Mouse (Mus musculus): ENCODE measurements around the gene Nek6. TPM values are rescaled to one million over a fixed set of nuclear protein-coding genes. Genes with fewer than 3 reads are reported as not detected.

Nek6 gene
- polyA plus RNA-seq, 1 experiment from 2014 or later: 74.6 TPM

DNA sequence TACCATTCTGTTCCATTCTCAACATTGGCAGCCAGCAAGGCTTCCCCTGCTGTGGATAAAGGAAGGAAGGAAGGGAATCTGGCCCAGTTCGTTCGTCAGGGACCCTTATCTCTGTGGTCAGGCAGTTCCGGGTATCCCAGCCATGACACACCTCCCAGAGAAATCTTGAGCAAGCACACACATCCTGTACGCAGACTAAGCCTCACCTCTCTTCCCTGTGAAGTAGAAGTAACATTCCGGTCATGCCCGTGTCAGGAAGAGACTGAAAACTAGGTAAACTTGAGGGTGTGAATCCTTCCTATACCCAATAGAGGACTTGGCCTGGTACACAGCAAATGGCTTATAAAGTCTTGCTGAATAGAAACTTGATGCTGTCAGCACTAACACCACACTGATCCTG lies 21.9 kb downstream of the Nek6 start:
- 81% methylated on average over 6 of the region's 6 CpGs for WGBS
- peaks cover 56% of the 10 kb centered on the region for H3K4me1 ChIP-seq
- no peak overlapping the region for H3K4me2 ChIP-seq (replicated peaks)
- no peaks in the 10 kb centered on the region for H3K9me3 ChIP-seq
- no peaks in the 10 kb centered on the region for H3K36me3 ChIP-seq
- no peak overlapping the region for H3K4me3 ChIP-seq
- H3K27ac ChIP-seq: no peak overlapping the region
- no peak overlapping the region for H3K9ac ChIP-seq
- no peaks in the 10 kb centered on the region for H3K27me3 ChIP-seq (replicated peaks)
- no peak for ATAC-seq (ENCODE audit: low FRiP score, low read depth)

DNA sequence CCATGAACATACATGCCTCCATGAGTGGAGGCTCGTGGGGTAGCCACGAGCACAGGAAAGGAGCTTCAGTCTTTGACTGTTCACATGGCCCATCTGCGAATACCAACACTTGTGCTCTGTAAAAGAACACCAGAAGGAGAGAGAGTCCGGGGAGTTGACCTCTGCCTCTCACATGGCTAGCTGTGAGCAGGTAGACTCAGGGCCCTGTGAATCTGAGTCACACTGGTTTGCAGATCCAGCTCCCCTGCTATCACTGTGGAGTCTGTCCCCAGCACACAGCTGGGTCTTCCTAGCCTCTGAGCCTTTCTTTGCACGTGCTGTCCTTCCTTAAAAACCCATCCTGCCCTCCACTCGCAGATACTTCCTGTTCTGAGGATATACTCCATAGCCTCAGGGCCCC lies 22.3 kb downstream of the Nek6 start:
- Histone ChIP-seq H3K4me3 (no peak overlapping the region), H3K9ac (no peak overlapping the region), H3K27ac (no peak overlapping the region), H3K27me3 (replicated peaks) (no peaks in the 10 kb centered on the region), H3K4me1 (peaks cover 59% of the 10 kb centered on the region), H3K9me3 (no peaks in the 10 kb centered on the region), H3K36me3 (no peaks in the 10 kb centered on the region), H3K4me2 (replicated peaks) (no peak overlapping the region)
- 70% methylated on average over 6 of the region's 6 CpGs for WGBS
- ATAC-seq (ENCODE audit: low FRiP score, low read depth): no peak

DNA sequence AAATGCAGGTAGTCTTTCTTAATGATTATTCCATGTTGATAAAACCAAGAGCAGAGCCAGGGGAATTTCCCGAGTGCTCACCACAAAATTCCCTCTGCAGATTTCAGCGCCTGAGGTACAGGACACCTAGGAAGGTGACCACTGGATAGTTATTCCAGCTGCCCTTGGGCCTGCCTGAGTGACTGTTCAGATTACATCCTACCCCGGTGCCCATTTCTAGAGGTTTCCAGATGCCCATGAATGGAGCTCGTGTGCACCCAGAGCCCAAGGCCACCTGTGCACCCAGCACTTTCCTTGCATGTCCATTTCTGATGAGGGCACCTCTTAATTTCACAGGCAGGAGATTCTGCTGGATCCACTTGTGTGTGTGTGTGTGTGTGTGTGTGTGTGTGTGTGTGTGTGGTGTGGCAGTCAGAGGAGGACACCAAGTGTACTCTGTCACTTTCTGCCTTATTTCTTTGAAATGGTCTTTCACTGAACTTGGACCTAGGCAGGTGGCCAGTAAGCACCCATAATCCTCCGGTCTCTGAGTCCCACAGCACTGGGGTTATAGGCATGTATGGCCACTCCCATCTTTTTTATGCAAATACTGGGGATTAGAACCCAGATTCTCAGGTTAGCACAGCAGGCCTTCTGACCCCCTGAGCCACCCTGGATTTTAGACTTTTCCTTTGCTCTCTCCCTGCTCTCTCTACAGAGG lies 22.9 kb downstream of the Nek6 start:
- 83% methylated on average over 5 of the region's 5 CpGs for WGBS
- no peak for ATAC-seq (ENCODE audit: low FRiP score, low read depth)
- H3K4me2 ChIP-seq (replicated peaks): no peak overlapping the region
- H3K4me3 ChIP-seq: no peak overlapping the region
- H3K9ac ChIP-seq: no peak overlapping the region
- H3K4me1 ChIP-seq: peaks cover 61% of the 10 kb centered on the region
- H3K27me3 ChIP-seq (replicated peaks): no peaks in the 10 kb centered on the region
- H3K27ac ChIP-seq: no peak overlapping the region
- H3K36me3 ChIP-seq: no peaks in the 10 kb centered on the region
- H3K9me3 ChIP-seq: no peaks in the 10 kb centered on the region

DNA sequence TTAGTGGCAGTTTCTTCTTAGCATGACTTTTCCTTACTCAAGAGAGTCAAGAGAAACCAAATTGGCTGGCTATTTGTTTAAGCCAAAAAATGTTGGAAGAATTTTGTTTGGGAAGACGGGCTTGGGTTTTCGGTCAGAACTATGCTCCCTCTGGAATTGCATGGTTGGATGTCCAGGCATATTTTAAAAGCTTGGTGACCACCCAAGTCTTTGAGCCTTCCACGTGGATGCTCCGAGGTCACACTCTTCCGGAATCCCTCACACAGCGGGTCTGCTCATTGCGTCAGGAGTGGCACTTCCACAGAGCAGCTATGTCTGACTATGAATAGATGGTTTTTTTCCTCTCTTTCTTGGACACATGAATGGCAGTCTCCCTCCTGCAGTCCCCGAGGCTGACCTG lies 23.6 kb downstream of the Nek6 start:
- ATAC-seq (ENCODE audit: low FRiP score, low read depth): no peak
- Histone ChIP-seq H3K9ac (no peak overlapping the region), H3K27ac (no peak overlapping the region), H3K27me3 (replicated peaks) (no peaks in the 10 kb centered on the region), H3K4me3 (no peak overlapping the region), H3K4me1 (peaks cover 63% of the 10 kb centered on the region), H3K36me3 (no peaks in the 10 kb centered on the region), H3K4me2 (replicated peaks) (no peak overlapping the region), H3K9me3 (no peaks in the 10 kb centered on the region)
- 49% methylated on average over 8 of the region's 8 CpGs for WGBS

DNA sequence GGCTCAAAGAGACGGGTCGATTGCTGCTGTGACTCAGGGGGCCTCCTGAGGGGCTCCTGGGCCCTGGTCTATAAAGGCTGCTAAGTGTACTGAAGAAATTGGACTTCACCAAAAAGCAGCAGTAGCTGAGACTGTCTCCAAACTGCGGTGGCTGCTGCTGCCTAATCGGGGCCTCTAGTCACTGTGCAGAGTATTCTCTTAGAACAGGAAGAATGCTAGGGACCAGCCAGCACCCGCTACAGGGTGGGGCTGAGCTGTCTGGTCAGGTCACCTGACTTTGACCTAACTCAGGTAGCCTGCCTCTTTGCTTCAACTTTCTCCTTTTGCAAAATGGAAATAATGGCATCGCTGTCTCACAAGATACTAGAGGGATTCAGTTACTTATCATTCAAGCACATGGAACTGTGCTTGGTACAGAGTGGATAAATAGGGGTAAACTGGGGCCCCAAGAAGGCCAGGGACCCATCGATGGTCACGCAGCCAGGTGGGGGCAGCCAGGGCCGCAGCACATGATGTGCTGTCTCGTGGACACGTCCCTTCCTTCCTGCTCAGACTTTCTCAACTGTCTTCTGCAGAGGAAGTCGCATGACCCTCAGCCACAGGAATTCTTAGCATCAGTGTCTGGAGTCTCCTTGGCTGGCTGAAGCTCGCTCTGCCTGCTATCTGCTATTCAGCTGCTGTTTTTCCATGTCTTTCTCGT lies 24.2 kb downstream of the Nek6 start:
- no peaks in the 10 kb centered on the region for H3K9me3 ChIP-seq
- H3K27ac ChIP-seq: no peak overlapping the region
- no peak overlapping the region for H3K9ac ChIP-seq
- WGBS: 67% methylated on average over 14 of the region's 14 CpGs
- peaks cover 59% of the 10 kb centered on the region for H3K4me1 ChIP-seq
- H3K27me3 ChIP-seq (replicated peaks): no peaks in the 10 kb centered on the region
- H3K36me3 ChIP-seq: no peaks in the 10 kb centered on the region
- H3K4me3 ChIP-seq: no peak overlapping the region
- no peak for ATAC-seq (ENCODE audit: low FRiP score, low read depth)
- H3K4me2 ChIP-seq (replicated peaks): no peak overlapping the region

DNA sequence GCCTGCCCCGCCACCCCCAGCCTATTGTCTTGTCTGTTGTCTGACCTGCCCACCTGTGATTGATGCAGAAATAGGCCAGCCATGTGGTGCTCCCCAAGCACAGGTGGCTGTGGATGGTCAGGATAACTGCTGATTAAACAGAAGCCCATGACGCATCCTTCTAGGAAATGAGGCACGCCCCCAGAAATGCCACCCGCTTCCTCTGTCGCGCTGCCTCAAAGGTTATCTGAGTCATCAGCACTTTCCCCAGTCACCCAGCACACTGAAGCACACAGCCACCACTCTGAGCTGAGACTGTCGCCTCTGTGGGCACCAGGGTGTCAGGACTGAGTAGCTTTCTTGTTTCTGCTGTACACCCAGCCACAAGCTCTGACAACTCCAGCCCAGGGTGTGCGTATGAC lies 24.9 kb downstream of the Nek6 start:
- Histone ChIP-seq H3K27ac (no peak overlapping the region), H3K9ac (no peak overlapping the region), H3K4me1 (peaks cover 53% of the 10 kb centered on the region), H3K36me3 (no peaks in the 10 kb centered on the region), H3K9me3 (no peaks in the 10 kb centered on the region), H3K4me3 (no peak overlapping the region), H3K27me3 (replicated peaks) (no peaks in the 10 kb centered on the region), H3K4me2 (replicated peaks) (no peak overlapping the region)
- WGBS: 73% methylated on average over 8 of the region's 8 CpGs
- ATAC-seq (ENCODE audit: low FRiP score, low read depth): no peak

DNA sequence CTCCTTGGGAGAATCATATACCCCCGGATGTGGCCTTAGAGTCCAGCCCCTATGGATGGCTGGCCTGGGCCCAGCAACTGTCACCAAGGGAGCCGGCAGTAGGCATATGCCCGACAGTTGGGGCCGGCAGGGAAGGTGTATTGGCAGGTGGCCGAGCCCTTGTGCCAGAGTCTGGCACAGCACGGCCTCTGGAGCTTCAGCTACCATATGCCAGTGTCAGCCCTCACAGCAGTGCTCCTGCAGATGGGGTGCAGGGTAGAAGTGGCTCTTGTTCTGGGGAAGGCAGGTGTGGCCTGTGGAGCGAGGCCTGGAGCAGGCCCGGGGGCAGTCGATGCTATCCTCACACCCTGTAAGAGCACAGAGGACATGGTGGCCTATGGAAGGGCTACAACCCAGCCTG lies 28.2 kb downstream of the Nek6 start:
- Histone ChIP-seq H3K27ac (no peak overlapping the region), H3K4me1 (peaks cover 54% of the 10 kb centered on the region), H3K27me3 (replicated peaks) (no peaks in the 10 kb centered on the region), H3K9me3 (no peaks in the 10 kb centered on the region), H3K4me3 (no peak overlapping the region), H3K36me3 (no peaks in the 10 kb centered on the region), H3K4me2 (replicated peaks) (no peak overlapping the region), H3K9ac (no peak overlapping the region)
- ATAC-seq (ENCODE audit: low FRiP score, low read depth): 0 out of 2 replicates have a peak, but pooled peaks have one; percentile 38
- WGBS: 80% methylated on average over 9 of the region's 9 CpGs

DNA sequence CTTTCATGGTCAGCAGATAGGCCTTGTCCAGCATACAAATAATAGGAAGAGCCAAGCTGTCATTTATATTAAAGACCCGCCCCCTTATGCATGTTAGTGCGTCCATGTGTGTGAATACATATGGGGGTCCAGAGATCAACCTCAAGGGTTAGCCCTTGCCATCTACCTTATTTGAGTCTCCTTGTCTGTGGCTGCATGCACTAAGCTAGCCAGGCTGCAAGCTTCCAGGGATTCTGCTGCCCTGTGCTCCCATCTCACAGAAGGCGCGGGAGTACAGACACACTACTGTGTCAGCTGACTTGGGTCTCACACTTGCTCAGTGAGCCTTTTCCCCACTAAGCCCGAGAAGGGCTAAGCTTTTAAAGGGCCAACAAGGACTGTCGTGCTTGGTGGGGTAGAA lies 29.2 kb downstream of the Nek6 start:
- no peak overlapping the region for H3K4me3 ChIP-seq
- H3K27ac ChIP-seq: no peak overlapping the region
- no peak for ATAC-seq (ENCODE audit: low FRiP score, low read depth)
- H3K4me1 ChIP-seq: peaks cover 46% of the 10 kb centered on the region
- no peak overlapping the region for H3K9ac ChIP-seq
- no peaks in the 10 kb centered on the region for H3K36me3 ChIP-seq
- no peak overlapping the region for H3K4me2 ChIP-seq (replicated peaks)
- H3K9me3 ChIP-seq: no peaks in the 10 kb centered on the region
- WGBS: 92% methylated on average over 6 of the region's 6 CpGs
- no peaks in the 10 kb centered on the region for H3K27me3 ChIP-seq (replicated peaks)

DNA sequence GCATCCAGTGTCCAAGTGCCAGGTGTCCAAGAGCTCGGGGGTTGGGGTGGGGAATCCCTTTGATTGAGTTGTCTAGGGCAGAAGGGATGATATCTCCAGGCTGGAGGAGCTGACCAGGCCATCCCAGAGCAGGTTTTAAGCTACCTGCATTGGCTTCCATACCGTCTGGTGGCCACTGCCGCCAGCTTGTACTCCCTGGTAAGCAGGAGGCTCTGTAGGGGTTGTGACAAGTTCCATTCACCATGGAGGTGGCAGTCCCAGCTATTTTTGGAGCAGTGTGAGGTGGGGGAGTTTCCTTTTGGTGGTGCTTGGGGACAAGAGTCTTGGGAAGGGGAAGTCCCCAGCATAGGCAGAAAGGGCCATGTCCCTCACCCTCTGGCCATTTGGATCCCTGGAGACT lies 29.7 kb downstream of the Nek6 start:
- 93% methylated on average over 3 of the region's 3 CpGs for WGBS

DNA sequence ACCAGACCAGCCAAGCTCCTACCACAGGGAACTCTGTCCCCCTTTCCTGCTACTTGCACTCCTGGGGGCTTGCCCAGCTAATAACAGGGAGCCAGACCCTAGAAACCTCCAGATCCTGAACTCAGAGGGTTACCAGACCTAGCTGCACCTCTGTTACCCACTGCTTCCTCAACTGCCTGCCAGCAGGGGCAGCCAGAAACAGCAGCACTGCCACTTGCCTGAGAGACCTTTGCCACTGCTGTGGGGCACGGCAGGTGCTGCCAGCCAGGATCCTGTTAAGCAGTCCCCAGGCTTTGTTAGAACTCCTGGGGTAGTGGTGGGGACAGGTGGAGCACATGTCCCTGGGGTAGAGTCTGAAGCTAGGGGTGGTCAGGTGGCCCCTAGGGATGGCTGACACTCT lies 30.1 kb downstream of the Nek6 start:
- peaks cover 44% of the 10 kb centered on the region for H3K4me1 ChIP-seq
- H3K4me3 ChIP-seq: no peak overlapping the region
- no peaks in the 10 kb centered on the region for H3K36me3 ChIP-seq
- no peak overlapping the region for H3K27ac ChIP-seq
- no peak for ATAC-seq (ENCODE audit: low FRiP score, low read depth)
- 88% methylated on average over 1 of the region's 1 CpGs for WGBS
- H3K9me3 ChIP-seq: no peaks in the 10 kb centered on the region
- H3K4me2 ChIP-seq (replicated peaks): no peak overlapping the region
- H3K9ac ChIP-seq: no peak overlapping the region
- no peaks in the 10 kb centered on the region for H3K27me3 ChIP-seq (replicated peaks)

More for the DNA sequence above, 29.7 kb downstream of the Nek6 start:
- no peaks in the 10 kb centered on the region for H3K27me3 ChIP-seq (replicated peaks)
- H3K36me3 ChIP-seq: no peaks in the 10 kb centered on the region
- no peak overlapping the region for H3K4me2 ChIP-seq (replicated peaks)
- no peak overlapping the region for H3K27ac ChIP-seq
- H3K9me3 ChIP-seq: no peaks in the 10 kb centered on the region
- H3K4me1 ChIP-seq: peaks cover 45% of the 10 kb centered on the region
- no peak for ATAC-seq (ENCODE audit: low FRiP score, low read depth)
- no peak overlapping the region for H3K4me3 ChIP-seq
- no peak overlapping the region for H3K9ac ChIP-seq

DNA sequence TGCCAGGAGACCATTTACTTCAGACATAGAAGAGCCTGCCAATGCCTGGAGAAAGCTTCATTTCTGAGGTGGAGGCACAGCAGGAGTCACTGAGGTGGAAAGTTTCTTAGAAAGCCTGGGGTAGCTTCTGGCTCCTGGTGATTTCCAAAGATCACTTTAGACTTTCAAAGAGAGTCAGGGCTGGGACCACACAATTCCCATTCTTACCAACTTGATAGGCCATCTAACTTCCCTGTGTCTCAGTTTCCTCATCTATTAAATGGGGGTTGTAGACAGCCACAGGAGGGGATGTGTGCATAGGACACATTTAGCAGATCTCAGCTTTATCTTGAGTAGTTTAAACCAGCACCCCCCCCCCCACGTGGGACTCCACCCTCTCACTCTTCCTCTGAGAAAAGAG lies 30.9 kb downstream of the Nek6 start:
- no peak overlapping the region for H3K27ac ChIP-seq
- H3K36me3 ChIP-seq: no peaks in the 10 kb centered on the region
- 56% methylated on average over 1 of the region's 1 CpGs for WGBS
- H3K4me2 ChIP-seq (replicated peaks): no peak overlapping the region
- H3K9me3 ChIP-seq: no peaks in the 10 kb centered on the region
- no peak overlapping the region for H3K9ac ChIP-seq
- H3K4me3 ChIP-seq: no peak overlapping the region
- ATAC-seq (ENCODE audit: low FRiP score, low read depth): no peak
- H3K4me1 ChIP-seq: peaks cover 44% of the 10 kb centered on the region
- H3K27me3 ChIP-seq (replicated peaks): no peaks in the 10 kb centered on the region

DNA sequence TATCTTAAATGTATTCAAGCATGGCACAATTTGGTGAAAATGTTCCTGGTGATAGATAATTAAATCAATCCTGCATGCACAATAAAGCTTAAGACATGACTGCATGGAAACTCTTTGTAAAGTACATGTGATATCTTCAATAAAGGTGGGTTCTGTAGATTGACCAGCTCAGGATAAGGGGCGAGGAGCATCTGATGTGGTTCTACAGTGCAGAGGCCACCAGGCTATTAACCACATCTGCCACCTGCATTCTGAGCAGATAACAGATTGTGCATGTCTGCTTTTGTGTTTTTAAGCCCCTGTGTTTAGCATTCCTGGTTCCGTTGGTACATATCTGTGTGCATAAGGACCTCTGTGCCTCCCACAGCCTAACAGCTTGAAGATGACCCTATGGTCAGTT lies 31.7 kb downstream of the Nek6 start:
- Histone ChIP-seq H3K4me3 (no peak overlapping the region), H3K27ac (no peak overlapping the region), H3K9ac (no peak overlapping the region), H3K4me2 (replicated peaks) (no peak overlapping the region), H3K9me3 (no peaks in the 10 kb centered on the region), H3K36me3 (no peaks in the 10 kb centered on the region), H3K4me1 (peaks cover 43% of the 10 kb centered on the region), H3K27me3 (replicated peaks) (no peaks in the 10 kb centered on the region)
- ATAC-seq (ENCODE audit: low FRiP score, low read depth): no peak
- 88% methylated on average over 2 of the region's 2 CpGs for WGBS

DNA sequence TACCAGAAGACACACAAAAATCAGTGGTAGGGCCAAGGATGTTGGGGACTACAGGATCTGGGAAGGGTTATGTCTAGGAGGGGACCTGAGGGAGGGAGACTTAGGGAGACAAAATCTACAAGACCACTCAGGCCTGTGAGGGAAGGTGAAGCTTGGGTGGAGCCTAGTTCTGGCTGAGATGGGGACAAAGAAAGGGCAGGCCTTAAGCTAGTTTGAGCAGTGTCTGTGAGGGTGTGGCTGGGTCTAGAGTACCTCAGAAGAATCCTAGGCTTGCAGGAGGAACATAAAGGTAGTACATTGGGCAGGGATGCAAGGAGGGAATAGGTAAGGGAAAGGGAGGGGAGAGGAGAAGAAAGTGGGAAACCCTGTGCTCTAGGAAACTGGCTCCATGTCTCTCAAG lies 32.9 kb downstream of the Nek6 start:
- Histone ChIP-seq H3K4me2 (replicated peaks) (no peak overlapping the region), H3K4me1 (peaks cover 36% of the 10 kb centered on the region), H3K36me3 (no peaks in the 10 kb centered on the region), H3K4me3 (no peak overlapping the region), H3K9me3 (no peaks in the 10 kb centered on the region), H3K27ac (no peak overlapping the region), H3K27me3 (replicated peaks) (no peaks in the 10 kb centered on the region), H3K9ac (no peak overlapping the region)
- no peak for ATAC-seq (ENCODE audit: low FRiP score, low read depth)
